Mouse (Mus musculus) cerebellum, adult 2 months (tissue): ENCODE data around the gene 4930595D18Rik. TPM values are rescaled to one million over a fixed set of nuclear protein-coding genes. Genes with fewer than 3 reads are reported as not detected.

Source experiments
- DNase-seq, 2 experiments: peaks; one replicate each; pipeline ENCODE4 v3.0.0; 2021
- H3K27ac ChIP-seq: fragments of 200-500 bp; 2 replicates; pipeline ENCODE4 v1.5.1; 2012; ENCODE audit warnings: low read length, control low read depth, inconsistent platforms; ENCODE audit not compliant: insufficient read depth
- H3K27me3 ChIP-seq: fragments of 200-500 bp; 2 replicates; pipeline ENCODE4 v1.6.1; 2012; ENCODE audit warnings: inconsistent platforms, mild to moderate bottlenecking, low read length, moderate library complexity; ENCODE audit not compliant: control insufficient read depth, insufficient read depth
- H3K4me1 ChIP-seq: fragments of 200-500 bp; 2 replicates; pipeline ENCODE4 v1.6.1; 2011; ENCODE audit warnings: low read length; ENCODE audit not compliant: control insufficient read depth, insufficient read depth
- H3K4me3 ChIP-seq: fragments of 200-500 bp; replicated peaks from 2 replicates; pipeline ENCODE3; 2011; ENCODE audit warnings: mild to moderate bottlenecking, low read depth, low read length, control low read depth; ENCODE audit not compliant: insufficient read depth
- CTCF ChIP-seq: fragments of 200-500 bp; IDR thresholded peaks from 2 replicates; pipeline ENCODE4 v1.5.1; 2011; ENCODE audit warnings: low read depth, mild to moderate bottlenecking, control low read depth, low read length, moderate library complexity, borderline replicate concordance; ENCODE audit not compliant: insufficient read depth
- POLR2A ChIP-seq: fragments of 200-500 bp; IDR thresholded peaks from 2 replicates; pipeline ENCODE4 v1.6.1; 2011; ENCODE audit warnings: low read length, control low read depth, borderline replicate concordance; ENCODE audit not compliant: insufficient read depth
- WGBS: fragments of 180-500 bp; shearing (Covaris S2); methylation state at CpG from one replicate; pipeline ENCODE4 v1.1.7; 2018; 5-methylcytosine and 5-hydroxymethylcytosine counted together
- polyA plus RNA-seq: library from polyadenylated mRNA; depleted of rRNA; stranded (reverse); fragments of >200 nt; gene quantifications from 2 replicates; pipeline ENCODE4 v1.2.3, GENCODE M21; 2012

4930595D18Rik gene
- polyA plus RNA-seq, 1 experiment = not detected

DNA sequence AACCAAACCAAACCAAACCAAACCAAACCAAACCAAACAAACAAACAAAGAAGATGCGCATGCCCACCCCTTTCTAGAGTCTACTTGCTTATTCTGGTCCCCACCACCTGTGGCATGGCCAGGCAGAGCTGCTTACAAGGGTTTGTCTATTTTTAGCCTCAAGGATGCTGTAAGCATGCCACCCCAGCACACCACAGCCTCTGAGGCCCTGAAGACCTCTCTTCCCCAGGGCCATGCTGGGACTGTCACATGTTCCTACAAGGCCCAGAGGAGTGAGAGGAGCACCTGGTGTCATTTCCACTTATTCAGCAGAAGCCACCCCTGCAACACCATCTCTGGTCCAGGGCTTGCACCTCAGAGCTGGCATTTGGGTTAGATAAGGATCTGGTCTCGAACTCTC is 39.7 kb downstream of the 4930595D18Rik start:
- Histone ChIP-seq H3K27me3 (no peaks in the 10 kb centered on the region), H3K27ac (no peak overlapping the region), H3K4me3 (no peak overlapping the region), H3K4me1 (no peaks in the 10 kb centered on the region)
- no peak for TF ChIP-seq CTCF
- TF ChIP-seq POLR2A = no peak
- no peak for DNase-seq
- 96% methylated on average over 2 of the region's 2 CpGs for WGBS

DNA sequence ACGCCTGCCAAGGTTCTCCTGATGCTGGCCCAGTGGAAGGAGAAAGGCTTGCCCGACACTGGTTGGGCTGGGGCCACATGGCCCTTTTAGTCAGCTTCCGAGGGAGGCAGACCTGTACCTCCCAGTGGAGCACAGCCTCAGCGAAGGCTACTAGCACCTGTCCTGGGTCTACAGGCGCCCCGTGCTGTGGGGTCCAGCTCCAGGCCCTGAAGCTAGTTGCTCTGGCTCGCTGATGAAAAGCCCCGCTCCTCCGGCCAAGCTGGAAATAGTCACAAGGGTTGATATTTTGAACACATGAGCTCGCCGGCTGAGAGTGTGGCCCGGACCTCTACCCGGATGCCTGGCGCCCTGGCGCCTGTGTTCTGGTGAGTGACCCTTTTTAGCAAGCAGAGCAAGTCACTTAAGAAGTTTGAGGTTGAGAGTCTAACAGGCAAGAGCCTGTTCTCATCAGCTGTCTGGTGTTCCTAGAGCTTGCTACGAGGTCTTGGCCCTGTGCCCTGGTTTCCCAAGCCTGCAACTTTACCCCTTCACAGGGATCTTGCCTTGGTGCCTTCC is 40.7 kb downstream of the 4930595D18Rik start:
- H3K27me3 ChIP-seq = no peaks in the 10 kb centered on the region
- WGBS = 34% methylated on average over 16 of the region's 16 CpGs
- H3K4me3 ChIP-seq = no peak overlapping the region
- TF ChIP-seq CTCF = no peak
- no peaks in the 10 kb centered on the region for H3K4me1 ChIP-seq
- H3K27ac ChIP-seq = no peak overlapping the region
- DNase-seq = peak in 1 of 2 experiments; percentile 15

DNA sequence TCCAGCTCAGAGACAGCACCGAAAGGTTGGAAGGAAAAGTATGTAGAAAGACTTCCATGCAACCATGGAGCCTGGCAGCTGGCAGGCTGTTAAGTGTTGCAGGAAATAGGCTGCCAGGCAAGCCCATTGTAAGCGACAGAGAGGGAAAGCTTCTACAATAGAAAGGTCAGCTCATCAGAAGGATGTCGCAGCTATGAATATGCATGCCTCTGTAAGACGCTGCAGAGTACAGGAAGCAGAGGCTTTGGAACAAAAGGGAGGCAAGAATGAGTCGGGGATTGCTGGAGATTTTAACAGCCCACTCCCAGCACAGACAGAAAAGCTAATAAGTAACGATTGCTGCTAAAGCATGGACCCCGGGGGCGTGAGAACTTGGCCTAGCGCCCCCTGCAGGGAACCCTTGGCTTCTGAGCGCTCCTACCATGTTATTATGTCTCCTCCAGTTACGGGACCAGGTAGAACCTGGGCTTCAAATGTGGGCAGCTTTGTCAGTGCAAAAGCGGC is 41.2 kb downstream of the 4930595D18Rik start:
- Histone ChIP-seq H3K4me1 (no peaks in the 10 kb centered on the region), H3K27me3 (no peaks in the 10 kb centered on the region), H3K27ac (no peak overlapping the region), H3K4me3 (no peak overlapping the region)
- TF ChIP-seq CTCF = peak; percentile 37; the same call in 1 of the 2 replicates
- TF ChIP-seq POLR2A = no peak
- 18% methylated on average over 12 of the region's 12 CpGs for WGBS
- peak in 1 of 2 experiments; percentile 40 for DNase-seq

DNA sequence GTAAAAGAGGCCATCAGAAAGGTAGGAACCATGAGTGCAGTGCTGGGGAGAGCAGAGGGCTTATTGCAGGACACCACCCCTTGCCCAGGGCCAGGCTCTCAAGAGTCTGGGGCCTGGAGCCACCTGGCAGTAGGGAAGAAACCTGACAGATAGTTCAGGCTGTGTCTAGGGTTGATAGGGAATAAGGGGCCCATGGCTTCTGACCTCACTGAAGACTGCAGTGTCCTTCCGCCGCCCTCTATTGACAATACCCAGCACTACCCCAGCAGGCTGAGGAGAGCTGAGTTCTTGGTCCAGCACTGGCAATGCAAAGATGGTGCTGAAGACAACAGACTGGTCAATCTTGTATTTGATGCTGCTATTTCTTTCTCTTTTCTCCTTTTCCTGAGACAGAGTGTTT is 47.2 kb downstream of the 4930595D18Rik start:
- Histone ChIP-seq H3K4me1 (peaks cover 8% of the 10 kb centered on the region), H3K27me3 (no peaks in the 10 kb centered on the region), H3K27ac (no peak overlapping the region), H3K4me3 (no peak overlapping the region)
- TF ChIP-seq POLR2A (no peak), CTCF (peak; percentile 37; the same call in 1 of the 2 replicates)
- WGBS = 90% methylated on average over 2 of the region's 2 CpGs
- no peak for DNase-seq

DNA sequence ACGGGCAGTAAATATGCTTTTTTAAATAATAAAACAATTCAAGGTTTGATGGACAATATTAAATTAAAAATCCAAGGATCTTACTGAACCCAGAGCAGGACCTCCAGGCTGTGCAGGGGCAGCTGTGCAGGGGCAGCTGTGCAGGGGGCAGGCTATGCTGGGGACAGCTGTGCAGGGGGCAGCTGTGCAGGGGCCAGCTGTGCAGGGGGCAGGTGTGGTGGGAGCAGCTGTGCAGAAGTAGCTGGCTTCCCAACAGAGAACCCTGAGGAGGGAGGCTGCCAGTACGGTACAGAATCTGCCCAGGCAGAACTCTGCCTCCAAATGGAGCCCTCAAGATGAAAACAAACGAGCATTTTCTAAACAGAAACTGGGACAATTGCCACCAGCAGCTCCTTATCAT is 48.3 kb downstream of the 4930595D18Rik start:
- no peak for DNase-seq
- H3K27me3 ChIP-seq = no peaks in the 10 kb centered on the region
- peaks cover 8% of the 10 kb centered on the region for H3K4me1 ChIP-seq
- 82% methylated on average over 3 of the region's 3 CpGs for WGBS
- H3K4me3 ChIP-seq = no peak overlapping the region
- TF ChIP-seq POLR2A (no peak), CTCF (no peak)
- no peak overlapping the region for H3K27ac ChIP-seq

DNA sequence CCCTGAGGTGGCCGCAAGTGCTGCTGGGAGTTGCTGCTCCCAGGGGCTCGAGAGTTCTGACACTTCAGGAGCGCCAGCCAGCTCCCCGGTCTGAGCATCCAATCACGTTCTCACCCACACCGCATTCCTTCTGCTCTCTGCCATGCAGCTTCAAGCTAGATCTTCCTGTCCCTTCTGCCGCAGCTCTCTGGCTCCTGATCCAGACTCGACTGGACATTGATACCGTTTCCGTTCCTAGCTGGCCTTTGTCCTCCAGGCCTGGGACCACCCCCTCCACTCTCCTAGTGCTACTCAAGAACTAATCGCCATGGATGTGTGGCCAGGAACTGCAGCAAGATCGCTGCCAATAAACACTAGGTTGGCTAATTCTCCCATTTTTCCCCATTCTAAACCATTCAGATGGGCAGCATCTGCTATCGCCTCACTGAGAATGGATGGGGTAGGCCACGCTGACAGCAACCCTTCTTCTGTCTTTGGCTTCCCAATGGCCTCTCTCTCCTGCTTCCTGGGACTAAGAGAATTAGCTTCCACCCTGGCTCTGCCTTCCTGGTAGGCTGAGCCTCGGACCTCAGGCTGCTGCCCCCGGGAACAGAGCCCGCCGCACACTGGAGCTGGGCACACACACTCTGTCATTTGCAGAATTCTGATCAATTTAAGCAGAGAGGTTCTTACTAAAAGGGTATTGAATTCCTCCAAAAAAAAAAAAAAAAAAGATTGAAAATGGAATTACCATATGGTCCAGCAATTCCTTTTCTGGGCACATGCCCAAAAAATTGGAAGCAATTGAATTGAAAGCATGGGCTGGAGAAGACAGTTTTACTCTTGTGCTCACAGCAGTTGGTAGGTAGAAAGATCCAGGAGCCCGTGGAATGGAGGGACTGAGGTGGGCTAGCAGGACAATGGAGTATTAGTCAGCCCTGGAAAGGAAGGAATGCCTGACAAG is 49.2 kb downstream of the 4930595D18Rik start:
- no peak for TF ChIP-seq CTCF
- TF ChIP-seq POLR2A = no peak
- Histone ChIP-seq H3K4me1 (peaks cover 8% of the 10 kb centered on the region), H3K27ac (no peak overlapping the region), H3K4me3 (no peak overlapping the region), H3K27me3 (no peaks in the 10 kb centered on the region)
- 27% methylated on average over 19 of the region's 19 CpGs for WGBS
- peak; percentile 37 to 50 for DNase-seq

DNA sequence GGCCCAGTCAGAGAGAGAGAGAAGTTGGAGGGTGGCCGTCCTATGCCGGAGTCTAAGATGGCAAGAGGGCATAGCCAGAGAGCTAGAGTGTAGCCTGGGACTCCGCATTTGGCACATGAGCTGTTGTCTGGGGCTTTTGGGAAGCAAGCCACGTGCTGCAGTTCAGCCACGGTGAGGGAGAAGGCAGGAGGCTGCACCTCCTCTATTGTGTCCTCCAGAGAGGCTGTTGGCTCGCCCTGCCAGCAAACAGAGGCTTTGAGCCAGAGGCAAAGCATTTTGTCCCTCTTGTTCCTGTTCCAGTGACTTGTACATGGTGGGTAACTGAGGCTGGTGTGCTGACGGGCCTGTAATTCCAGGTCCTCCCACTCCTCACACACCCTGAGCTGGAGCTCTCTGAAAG is 50.1 kb downstream of the 4930595D18Rik start:
- 42% methylated on average over 7 of the region's 7 CpGs for WGBS
- no peak for TF ChIP-seq POLR2A
- no peak for TF ChIP-seq CTCF
- Histone ChIP-seq H3K4me1 (peaks cover 8% of the 10 kb centered on the region), H3K27me3 (no peaks in the 10 kb centered on the region), H3K27ac (no peak overlapping the region), H3K4me3 (no peak overlapping the region)
- DNase-seq = peak; percentile 64 to 69
